Mouse (Mus musculus) kidney, adult 2 months (tissue): ENCODE data around the gene Lyrm1.

ENCODE experiments used
- CTCF ChIP-seq: fragments of 200-500 bp; conservative IDR thresholded peaks from 2 replicates; pipeline ENCODE4 v1.5.1; 2011; ENCODE audit warnings: low read depth, mild to moderate bottlenecking, control low read depth, low read length, moderate library complexity, mixed read lengths; ENCODE audit not compliant: insufficient read depth, insufficient read length
- POLR2A ChIP-seq: fragments of 200-500 bp; IDR thresholded peaks from one replicate; pipeline ENCODE4 v1.6.1; 2011; ENCODE audit warnings: low read depth, low read length, control low read depth

DNA sequence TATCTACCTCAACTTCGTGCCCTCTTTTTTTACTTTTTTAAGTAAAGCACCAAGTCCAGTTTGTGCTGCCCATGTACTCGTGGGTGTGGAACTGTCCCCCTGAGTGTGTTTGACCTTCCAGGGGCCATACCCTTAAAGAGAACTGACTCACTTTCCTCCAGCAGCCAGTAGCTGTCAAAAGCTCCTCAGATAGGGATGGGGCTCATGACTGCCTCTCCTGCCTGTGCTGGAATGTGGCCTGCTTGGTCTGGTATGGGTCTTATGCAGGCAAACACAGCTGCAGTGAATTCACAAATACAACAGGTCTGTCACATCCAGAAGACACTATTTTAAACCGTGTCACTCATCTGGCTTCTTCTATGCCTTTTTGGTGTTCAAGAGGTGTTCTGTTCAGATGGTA, 16.1 kb downstream of the Lyrm1 start:
- TF ChIP-seq POLR2A (no peak), CTCF (no peak)
